Mouse (Mus musculus): ENCODE results near the gene Pnn. TPM values are rescaled to one million over a fixed set of nuclear protein-coding genes. Genes with fewer than 3 reads are reported as not detected.

Gene Pnn
- polyA plus RNA-seq, 1 experiment from 2014 or later: 59.8 TPM

DNA sequence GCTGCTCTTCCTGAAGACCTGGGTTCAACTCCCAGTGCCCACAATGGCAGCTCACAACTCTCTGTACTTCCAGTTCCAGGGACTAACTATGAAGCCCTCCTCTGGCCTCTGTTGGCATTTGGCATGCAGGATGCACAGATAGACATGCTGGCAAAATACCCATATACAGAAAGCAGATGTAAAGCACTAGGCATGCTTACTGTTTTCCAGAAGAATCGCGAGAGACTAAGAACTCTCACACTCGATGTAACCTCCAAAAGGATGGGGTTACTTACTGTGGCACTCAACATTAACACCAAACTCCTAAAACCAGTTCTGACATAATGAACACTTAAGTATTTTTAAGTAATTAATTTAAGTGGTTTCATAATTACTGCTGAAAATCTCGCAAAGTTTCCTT is 6.4 kb upstream of the Pnn start:
- Histone ChIP-seq H3K79me2 (ENCODE audit: inconsistent target) (peaks cover 58% of the 10 kb centered on the region), H3K4me3 (ENCODE audit: inconsistent target) (peak overlapping the region; percentile 88), H3K36me3 (ENCODE audit: inconsistent target) (no peaks in the 10 kb centered on the region), H3K27ac (peak overlapping the region; percentile 66)
- 30% methylated on average over 4 of the region's 4 CpGs for WGBS (ENCODE audit: missing documents)

GRCm38 (mm10) chr12:59060993-59061595 is 5.6 kb upstream of the Pnn start, which contains the start of gene Trappc6b:
Gene Trappc6b, minus strand, starts transcription at chr12:59061472.
- Histone ChIP-seq H3K36me3 (ENCODE audit: inconsistent target) (no peaks in the 10 kb centered on the region), H3K4me3 (ENCODE audit: inconsistent target) (peak within 1 kb of the TSS; percentile 88), H3K79me2 (ENCODE audit: inconsistent target) (peaks cover 50% of the 10 kb centered on the region), H3K27ac (peak within 1 kb of the TSS; percentile 66)
- 1% methylated on average over 48 of the region's 49 CpGs for WGBS (ENCODE audit: missing documents)

DNA sequence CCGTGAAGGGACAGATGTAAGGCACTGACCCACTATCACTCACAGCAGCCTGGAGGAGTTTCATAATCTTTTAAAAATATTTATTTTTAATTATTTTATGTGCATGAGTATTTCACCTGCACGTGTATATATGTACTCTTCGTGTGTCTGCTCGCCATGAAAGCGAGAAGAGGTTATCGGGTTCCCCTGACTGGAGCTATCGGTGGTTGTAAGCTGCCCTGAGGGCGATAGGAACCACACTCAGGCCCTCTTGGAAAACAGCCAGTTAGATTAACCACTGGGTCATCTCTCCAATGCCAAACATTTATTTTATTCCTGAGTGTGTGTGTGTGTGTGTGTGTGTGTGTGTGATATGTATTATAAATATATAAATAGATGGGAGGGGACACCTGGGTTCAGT is 1.8 kb upstream of the Pnn start:
- Histone ChIP-seq H3K36me3 (ENCODE audit: inconsistent target) (peaks cover 16% of the 10 kb centered on the region), H3K4me3 (ENCODE audit: inconsistent target) (no peak overlapping the region), H3K27ac (no peak overlapping the region), H3K79me2 (ENCODE audit: inconsistent target) (peaks cover 40% of the 10 kb centered on the region)
- WGBS (ENCODE audit: missing documents): 98% methylated on average over 8 of the region's 8 CpGs

DNA sequence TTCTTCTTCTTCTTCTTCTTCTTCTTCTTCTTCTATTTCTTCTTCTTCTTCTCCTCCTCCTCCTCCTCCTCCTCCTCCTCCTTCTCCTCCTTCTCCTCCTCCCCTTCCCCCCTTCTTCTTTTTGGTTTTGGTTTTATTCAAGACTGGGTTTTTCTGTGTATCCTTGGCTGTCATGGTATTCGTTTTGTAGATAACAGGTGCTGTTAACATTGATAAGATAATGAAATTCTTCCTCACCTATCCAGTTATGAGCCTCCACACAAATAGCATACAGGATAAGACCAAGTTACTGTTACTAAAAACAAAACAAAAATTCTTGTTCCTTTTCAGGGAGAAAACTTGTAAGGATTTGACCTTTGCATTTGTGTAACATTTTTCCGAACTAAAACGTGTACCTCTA is 908 bp upstream of the Pnn start:
- Histone ChIP-seq H3K36me3 (ENCODE audit: inconsistent target) (peaks cover 24% of the 10 kb centered on the region), H3K4me3 (ENCODE audit: inconsistent target) (peak overlapping the region; percentile 53), H3K79me2 (ENCODE audit: inconsistent target) (peaks cover 32% of the 10 kb centered on the region), H3K27ac (peak overlapping the region; percentile 73)
- 73% methylated on average over 3 of the region's 3 CpGs for WGBS (ENCODE audit: missing documents)

DNA sequence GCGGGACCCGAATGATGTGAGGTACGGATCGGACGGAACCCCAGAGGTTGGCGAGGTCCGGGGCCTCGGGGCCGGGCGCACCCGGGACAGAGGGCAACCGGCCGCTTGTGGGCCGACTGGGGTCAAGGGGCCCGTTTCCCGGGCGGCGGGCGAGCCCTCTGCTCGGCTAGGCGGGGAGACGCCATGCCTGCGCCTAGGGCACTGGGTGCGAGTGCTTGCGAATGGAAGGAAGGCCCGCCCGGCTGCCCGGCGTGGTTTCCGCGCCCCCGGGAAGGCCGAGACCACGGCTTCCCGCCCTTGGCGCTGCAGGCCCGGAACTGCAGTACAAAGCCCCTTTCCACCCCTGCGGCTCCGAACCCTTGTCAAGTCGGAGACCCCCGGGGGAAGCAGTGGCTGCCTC is 411 bp downstream of the Pnn start:
- Histone ChIP-seq H3K27ac (peak overlapping the region; percentile 36), H3K4me3 (ENCODE audit: inconsistent target) (peak overlapping the region; percentile 70), H3K36me3 (ENCODE audit: inconsistent target) (peaks cover 38% of the 10 kb centered on the region), H3K79me2 (ENCODE audit: inconsistent target) (peaks cover 28% of the 10 kb centered on the region)
- WGBS (ENCODE audit: missing documents): under 1% methylated on average over 38 of the region's 41 CpGs

DNA sequence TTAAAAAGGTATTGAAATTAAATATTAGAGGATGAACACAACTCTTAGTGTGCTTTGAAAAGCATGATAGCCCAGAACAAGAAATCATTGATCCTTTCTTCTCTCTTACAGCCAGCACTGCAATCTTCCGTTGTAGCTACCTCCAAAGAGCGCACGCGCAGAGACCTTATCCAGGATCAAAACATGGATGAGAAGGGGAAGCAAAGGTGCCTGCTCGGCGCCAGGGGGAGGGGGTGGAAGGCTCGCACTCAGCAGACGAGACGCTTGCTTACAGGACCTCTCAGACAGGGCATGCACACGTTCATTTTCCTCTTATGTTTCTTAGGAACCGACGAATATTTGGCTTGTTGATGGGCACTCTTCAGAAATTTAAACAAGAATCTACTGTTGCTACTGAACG is 2.1 kb downstream of the Pnn start:
- Histone ChIP-seq H3K79me2 (ENCODE audit: inconsistent target) (peaks cover 28% of the 10 kb centered on the region), H3K36me3 (ENCODE audit: inconsistent target) (peaks cover 52% of the 10 kb centered on the region), H3K27ac (no peak overlapping the region), H3K4me3 (ENCODE audit: inconsistent target) (no peak overlapping the region)
- 90% methylated on average over 13 of the region's 13 CpGs for WGBS (ENCODE audit: missing documents)

GRCm38 (mm10) chr12:59072286-59072685 is 5.6 kb downstream of the Pnn start:
- Histone ChIP-seq H3K36me3 (ENCODE audit: inconsistent target) (peaks cover 59% of the 10 kb centered on the region), H3K4me3 (ENCODE audit: inconsistent target) (no peak overlapping the region), H3K79me2 (ENCODE audit: inconsistent target) (peaks cover 27% of the 10 kb centered on the region), H3K27ac (no peak overlapping the region)
- 91% methylated on average over 11 of the region's 11 CpGs for WGBS (ENCODE audit: missing documents)

DNA sequence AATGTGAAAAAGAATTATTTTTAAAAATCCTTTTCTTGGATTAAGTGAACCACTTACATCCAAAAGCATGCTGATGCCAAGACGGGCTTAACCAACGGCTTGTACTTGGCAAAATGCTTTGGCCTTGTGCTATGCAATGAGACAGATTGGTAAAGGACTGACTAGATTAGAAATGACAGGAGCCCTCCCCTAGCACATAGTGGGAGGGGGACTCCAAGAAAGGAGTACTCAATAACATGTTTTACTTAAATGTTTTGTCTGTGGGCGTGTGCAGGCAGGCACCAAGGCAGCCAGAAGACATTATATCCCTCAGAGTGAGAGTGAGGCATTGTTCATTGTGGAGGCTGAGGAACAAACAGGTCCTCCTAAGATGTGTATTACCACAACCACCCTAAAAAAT is 7.4 kb downstream of the Pnn start:
- Histone ChIP-seq H3K4me3 (ENCODE audit: inconsistent target) (no peak overlapping the region), H3K27ac (no peak overlapping the region), H3K79me2 (ENCODE audit: inconsistent target) (peaks cover 9% of the 10 kb centered on the region), H3K36me3 (ENCODE audit: inconsistent target) (peaks cover 50% of the 10 kb centered on the region)
- 97% methylated on average over 3 of the region's 3 CpGs for WGBS (ENCODE audit: missing documents)

DNA sequence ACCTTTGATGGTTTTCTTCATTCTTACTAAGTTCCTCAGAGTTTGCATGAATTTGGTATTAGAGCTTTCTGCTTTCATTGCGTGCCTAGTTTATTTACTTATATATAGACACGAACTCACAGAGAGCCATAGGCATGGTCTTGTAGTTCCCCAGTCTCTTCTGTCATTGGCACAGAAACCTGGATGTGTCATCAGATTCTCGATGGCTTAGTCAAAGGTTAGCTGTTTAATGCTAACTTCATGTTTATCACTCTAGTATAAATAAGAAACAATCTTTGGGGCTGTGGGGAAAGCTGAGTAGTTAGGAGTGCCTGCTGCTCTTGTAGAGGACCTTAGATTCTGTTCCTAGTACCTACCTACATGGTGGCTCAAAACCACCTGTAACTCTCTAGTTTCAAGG is 10.3 kb downstream of the Pnn start:
- no peak overlapping the region for H3K4me3 ChIP-seq (ENCODE audit: inconsistent target)
- H3K27ac ChIP-seq: no peak overlapping the region
- H3K36me3 ChIP-seq (ENCODE audit: inconsistent target): peaks cover 22% of the 10 kb centered on the region
- no peaks in the 10 kb centered on the region for H3K79me2 ChIP-seq (ENCODE audit: inconsistent target)
- WGBS (ENCODE audit: missing documents): 96% methylated on average over 3 of the region's 3 CpGs

GRCm38 (mm10) chr12:59077883-59078282 is 11.2 kb downstream of the Pnn start:
- Histone ChIP-seq H3K27ac (no peak overlapping the region), H3K79me2 (ENCODE audit: inconsistent target) (no peaks in the 10 kb centered on the region), H3K4me3 (ENCODE audit: inconsistent target) (no peak overlapping the region), H3K36me3 (ENCODE audit: inconsistent target) (peaks cover 13% of the 10 kb centered on the region; the same call in 1 of the 2 replicates)
- WGBS (ENCODE audit: missing documents): 86% methylated on average over 3 of the region's 3 CpGs

- no peaks in the 10 kb centered on the region for H3K36me3 ChIP-seq (ENCODE audit: inconsistent target)
- H3K4me3 ChIP-seq (ENCODE audit: inconsistent target): no peak overlapping the region
- H3K79me2 ChIP-seq (ENCODE audit: inconsistent target): no peaks in the 10 kb centered on the region
- no peak overlapping the region for H3K27ac ChIP-seq
- 91% methylated on average over 4 of the region's 4 CpGs for WGBS (ENCODE audit: missing documents)
These were observed 13.8 kb downstream of the Pnn start for GRCm38 (mm10) chr12:59080461-59080860.

- H3K79me2 ChIP-seq (ENCODE audit: inconsistent target): no peaks in the 10 kb centered on the region
- H3K4me3 ChIP-seq (ENCODE audit: inconsistent target): no peak overlapping the region
- no peak overlapping the region for H3K27ac ChIP-seq
- no peaks in the 10 kb centered on the region for H3K36me3 ChIP-seq (ENCODE audit: inconsistent target)
- WGBS (ENCODE audit: missing documents): 86% methylated on average over 5 of the region's 5 CpGs
These were observed 17.8 kb downstream of the Pnn start for GRCm38 (mm10) chr12:59084446-59084845.

DNA sequence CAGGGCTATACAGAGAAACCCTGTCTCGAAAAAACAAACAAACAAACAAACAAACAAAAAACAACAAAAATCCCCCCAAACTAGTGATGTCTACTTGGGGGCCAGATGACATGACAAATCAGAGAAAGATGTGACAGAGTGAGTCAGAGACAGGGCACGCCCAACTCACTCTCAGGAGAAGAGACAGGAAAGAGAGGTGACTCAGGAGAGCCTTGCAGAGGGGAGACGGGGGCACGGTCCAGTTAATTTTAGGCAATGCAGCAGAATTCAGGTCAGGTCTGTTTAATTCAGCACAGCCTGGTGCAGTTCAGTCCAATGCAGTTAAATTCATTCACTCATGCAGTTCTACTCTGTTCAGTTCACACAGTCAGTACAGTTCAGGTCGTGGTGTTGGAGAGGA is 19.5 kb downstream of the Pnn start:
- WGBS (ENCODE audit: missing documents): 88% methylated on average over 4 of the region's 5 CpGs

GRCm38 (mm10) chr12:59093543-59093942 is 26.9 kb downstream of the Pnn start:
- no peak overlapping the region for H3K4me3 ChIP-seq (ENCODE audit: inconsistent target)
- H3K36me3 ChIP-seq (ENCODE audit: inconsistent target): no peaks in the 10 kb centered on the region
- WGBS (ENCODE audit: missing documents): 69% methylated on average over 2 of the region's 2 CpGs
- H3K79me2 ChIP-seq (ENCODE audit: inconsistent target): no peaks in the 10 kb centered on the region
- no peak overlapping the region for H3K27ac ChIP-seq

More for the DNA sequence above, 19.5 kb downstream of the Pnn start:
- Histone ChIP-seq H3K79me2 (ENCODE audit: inconsistent target) (no peaks in the 10 kb centered on the region), H3K27ac (no peak overlapping the region), H3K36me3 (ENCODE audit: inconsistent target) (no peaks in the 10 kb centered on the region), H3K4me3 (ENCODE audit: inconsistent target) (no peak overlapping the region)

DNA sequence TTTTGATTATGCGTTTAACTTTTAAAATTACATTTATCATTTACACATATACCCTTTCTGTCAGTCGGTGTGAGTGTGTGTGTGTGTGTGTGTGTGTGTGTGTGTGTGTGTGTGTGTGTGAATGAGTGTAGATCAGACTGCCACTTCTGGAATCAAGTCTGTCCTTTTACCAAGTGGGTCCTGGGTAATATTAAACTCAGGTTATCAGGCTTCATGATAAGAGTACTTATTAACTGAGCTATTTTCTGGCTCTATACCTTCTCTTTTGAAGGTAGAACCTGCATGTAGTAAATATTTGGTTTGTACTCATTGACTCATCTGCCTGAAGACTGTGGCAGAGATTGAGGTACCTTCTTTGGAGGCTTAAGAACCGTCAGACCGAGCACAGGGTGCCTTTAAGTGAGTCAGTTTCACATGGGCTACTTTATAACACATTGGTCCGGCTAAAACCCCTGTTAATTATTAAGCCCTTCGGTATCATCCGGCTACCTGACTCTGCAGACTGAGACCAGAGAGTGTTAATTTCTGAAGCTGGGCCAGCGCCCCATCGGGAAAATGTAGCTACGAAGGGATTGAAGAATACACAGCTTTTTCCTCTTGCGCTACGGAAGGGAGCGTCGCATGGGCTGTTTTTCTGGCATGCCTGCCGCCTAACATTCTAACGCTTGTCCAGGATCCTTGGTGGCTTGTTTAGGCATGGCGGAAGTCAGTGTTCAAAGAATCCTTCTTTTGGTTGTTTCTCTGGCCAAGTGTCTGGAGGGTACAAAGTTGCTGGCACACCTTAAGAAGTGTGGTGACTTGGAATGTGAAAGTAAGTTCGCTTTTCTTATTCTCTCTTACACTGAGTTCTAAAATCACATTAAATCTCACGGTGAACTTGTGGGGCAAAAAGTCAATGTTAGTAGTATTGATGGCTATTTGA is 28.7 kb downstream of the Pnn start, which contains the start of gene Mia2:
Mia2 (plus strand) TSS at position 696 of the 922 bp plus-strand sequence.
- 96% methylated on average over 19 of the region's 19 CpGs for WGBS (ENCODE audit: missing documents)

More for the DNA sequence above, 28.7 kb downstream of the Pnn start, which contains the start of gene Mia2:
- Histone ChIP-seq H3K4me3 (ENCODE audit: inconsistent target) (no peak within 1 kb of the TSS), H3K27ac (no peak within 1 kb of the TSS), H3K36me3 (ENCODE audit: inconsistent target) (no peaks in the 10 kb centered on the region), H3K79me2 (ENCODE audit: inconsistent target) (no peaks in the 10 kb centered on the region)
